Mouse (Mus musculus) granulocyte monocyte progenitor cell, adult 5-6 weeks (primary cell): ENCODE results near the gene Macrod2. TPM values are rescaled to one million over a fixed set of nuclear protein-coding genes. Genes with fewer than 3 reads are reported as not detected.
A peak's percentile ranks its signal among the peaks of the same experiment; 100 is the strongest.

Experiments used
- ATAC-seq: replicated peaks from 2 replicates; pipeline ENCODE4 v1.8.0; 2016; ENCODE audit warnings: mild to moderate bottlenecking, moderate TSS enrichment, inconsistent platforms; ENCODE audit not compliant: poor library complexity, severe bottlenecking
- total RNA-seq, 2 experiments: library from RNA; stranded (forward) in 1 of 2; stranded (reverse) in 1 of 2; fragments of 200-712, 200-1000 nt in 1 of 2; fragments of >200 nt in 1 of 2; fragmentation: Nextera tagmentation in 1 of 2; gene quantifications; 2 replicates each; pipeline ENCODE4 v1.2.3; 2014 to 2017

The Macrod2 gene
- total RNA-seq, 2 experiments from 2014 or later: 3.0 to 6.8 TPM

DNA sequence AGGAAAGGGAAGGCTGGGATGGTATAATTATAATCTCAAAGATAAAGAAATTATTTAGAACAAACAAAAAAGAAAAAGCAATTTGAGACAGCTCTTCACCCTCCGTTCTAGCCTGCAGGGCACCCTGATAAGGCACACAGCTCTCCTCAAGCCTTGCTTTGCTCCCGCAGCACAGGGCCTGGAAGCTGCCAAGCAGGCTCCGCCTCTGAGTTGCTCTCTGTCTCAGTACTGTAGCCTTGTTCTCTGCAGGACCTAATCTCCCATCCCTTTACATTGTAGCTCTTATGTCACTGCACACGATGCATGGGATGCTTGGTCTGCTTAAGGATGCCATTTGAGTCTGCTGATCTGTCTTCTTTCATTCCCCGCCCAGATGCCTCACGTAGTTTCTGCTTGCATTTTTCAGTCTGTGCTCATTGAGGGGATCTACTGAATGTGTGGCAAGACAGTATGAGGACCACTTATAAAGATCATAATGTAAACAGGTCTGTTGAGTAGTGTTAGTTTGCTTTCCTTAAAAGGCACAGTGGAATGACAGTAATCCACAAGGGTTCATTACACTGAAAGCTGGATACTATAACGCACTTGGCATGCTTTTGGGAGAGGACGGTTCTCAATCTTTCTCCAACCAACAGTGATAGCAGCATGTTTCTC, 380.5 kb downstream of the Macrod2 start:
- no peak for ATAC-seq

DNA sequence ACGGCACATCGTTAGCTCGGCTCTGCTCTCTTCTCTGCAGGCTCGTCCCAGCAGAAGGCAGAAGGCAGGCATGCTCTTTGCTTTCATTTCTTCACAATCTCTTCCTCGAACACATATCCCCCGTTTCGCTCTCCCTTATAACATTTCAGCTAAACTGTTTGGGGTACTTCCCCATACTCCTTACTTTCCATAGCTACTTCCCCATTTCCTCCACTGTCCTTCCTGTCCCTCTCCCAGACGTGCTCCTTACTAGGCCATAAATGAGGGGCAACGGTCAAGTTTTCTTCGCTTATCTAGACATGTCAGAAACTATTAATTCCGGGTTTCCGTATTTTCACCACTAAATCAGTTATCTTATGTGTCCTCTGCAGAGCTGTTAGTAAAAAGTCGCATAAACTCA, 383.1 kb downstream of the Macrod2 start:
- ATAC-seq: peak; percentile 98

DNA sequence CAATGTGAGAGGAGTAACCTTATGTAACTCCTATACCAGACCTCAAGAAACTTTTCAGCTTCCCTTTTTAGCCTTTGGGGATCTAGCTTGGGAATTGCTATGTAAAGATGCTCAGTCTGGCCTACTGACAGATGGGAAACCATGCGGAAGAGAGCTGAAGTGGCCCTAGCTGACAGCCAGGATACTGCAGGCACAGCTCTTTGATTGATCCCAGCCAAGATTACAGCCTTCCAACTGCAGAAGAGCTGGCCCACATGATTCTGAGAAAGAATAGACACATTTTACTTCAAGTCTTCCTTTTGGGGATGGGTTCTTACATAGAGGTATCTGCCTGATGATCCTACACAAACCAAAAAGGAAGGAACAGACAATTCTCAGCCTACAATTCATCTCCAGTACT, 387.9 kb downstream of the Macrod2 start:
- ATAC-seq: no peak

DNA sequence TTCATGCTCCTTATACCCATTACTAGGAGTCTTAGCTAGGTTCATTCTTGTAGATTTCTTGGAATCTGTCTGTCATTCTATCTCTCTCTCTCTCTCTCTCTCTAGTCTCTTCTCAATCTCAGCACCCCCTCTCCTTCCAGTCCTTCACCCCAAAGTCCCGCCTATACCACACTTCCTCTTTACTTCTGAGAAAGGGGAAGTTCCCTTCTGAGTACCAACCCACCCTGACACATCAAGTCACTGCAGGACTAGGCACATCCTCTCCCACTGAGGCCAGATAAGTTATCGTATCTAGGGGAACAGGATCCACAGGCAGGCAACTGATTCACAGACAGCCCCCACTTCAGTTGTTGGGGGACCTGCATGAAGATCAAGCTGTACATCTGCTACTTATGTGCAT, 389.5 kb downstream of the Macrod2 start:
- ATAC-seq: peak; percentile 98

DNA sequence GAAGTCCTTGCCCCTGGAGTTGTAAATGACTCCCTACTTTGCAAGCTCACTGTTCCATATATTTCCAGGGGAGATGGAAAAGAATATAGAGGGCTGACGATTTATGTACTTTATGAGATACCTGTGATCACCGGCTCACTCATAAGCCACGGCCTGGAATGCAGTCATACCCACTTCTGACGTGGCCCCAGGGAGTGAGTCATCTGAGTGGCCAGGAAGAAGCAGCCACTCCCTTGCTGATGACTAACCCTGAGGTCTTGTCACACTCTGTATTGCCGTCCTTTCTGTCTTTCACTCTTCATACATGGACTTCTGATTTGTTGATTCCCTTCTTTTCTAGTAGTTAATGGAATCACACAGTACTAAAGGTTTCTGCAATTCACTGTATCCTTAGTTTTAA, 395.3 kb downstream of the Macrod2 start:
- peak; percentile 72 for ATAC-seq

DNA sequence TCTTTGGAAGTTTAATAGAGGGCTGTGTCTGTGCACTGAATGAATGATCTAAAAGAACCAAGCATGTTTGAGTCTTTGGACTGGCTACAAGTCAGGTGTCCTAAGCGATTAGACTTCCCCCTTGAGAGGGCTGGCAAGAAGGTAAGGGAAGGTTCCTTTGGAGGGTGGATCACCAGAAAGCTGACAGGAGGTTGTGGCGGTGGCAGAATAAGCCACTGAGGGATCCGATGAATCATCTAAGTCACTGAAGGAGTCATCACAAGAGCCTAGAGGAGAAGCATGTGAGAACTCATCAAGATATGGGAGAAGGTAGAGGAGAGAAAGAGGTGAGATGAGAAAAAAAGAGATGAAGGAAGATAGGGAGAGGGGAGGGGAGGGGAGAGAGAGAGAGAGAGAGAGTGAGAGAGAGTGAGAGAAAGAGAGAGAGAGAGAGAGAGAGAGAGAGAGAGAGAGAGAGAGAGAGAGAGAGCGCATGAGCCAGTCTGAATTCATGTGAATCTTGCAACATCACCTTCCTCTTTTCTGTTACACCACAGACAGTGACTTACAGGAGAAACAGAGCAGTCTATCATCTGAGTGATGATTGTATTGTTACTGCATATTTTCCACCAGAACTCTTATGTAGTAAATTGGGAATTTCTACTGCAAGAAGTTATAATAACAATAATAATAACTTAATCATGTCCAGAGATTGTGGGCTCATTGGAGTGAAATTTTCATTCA, 398.9 kb downstream of the Macrod2 start:
- ATAC-seq: peak; percentile 94

DNA sequence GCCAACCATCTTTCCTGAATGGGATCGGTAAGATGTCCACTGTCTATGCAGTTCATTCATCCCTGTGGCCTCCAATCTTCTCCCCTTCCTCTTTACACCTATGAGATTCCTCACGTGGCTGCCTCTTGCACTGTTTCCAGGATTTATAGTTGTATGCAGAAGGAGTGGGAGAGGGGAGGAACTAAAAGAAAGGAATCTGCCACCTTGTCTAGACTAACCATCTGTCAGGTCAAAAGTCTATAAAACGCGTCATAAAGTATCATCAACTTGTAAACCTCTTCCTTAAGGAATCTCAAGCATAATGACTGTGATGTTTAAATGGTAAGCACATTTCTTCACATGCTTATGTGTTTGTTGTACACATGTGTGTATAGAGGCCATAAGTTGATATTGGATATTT, 416.6 kb downstream of the Macrod2 start:
- ATAC-seq: no peak

DNA sequence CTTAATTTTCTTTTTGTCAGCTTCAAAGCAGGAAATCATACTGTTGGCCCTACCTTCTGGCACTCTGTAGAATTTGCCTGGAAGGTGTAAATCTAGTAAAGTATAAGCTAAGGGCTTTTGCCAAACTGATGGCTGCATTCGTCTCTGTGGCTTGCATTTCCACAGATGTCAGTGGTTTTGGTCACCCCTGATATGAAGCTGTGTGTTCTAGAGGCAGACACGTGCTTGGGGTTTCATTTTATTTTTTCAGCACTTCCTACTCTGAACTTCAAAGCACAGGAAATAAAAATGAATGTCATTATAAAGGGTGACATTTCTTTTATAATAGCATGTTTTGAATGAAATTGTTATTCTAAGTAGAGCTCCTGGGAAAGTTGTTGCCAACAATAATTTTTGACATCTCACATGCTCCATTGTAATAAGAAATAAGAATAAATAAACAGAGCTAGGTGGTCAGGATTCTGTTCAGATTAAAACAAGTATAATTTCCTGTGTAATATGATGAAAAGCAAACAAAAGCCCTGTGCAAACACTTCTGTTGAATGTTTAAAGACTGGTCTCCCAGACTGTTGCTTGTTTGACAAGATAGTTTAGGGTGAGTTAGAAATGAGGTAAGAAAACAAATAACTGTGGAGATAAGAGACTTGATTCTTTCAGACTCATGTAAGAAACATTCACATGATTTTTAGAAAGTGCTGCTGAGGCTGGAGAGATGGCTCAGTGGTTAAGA, 424.4 kb downstream of the Macrod2 start:
- no peak for ATAC-seq

DNA sequence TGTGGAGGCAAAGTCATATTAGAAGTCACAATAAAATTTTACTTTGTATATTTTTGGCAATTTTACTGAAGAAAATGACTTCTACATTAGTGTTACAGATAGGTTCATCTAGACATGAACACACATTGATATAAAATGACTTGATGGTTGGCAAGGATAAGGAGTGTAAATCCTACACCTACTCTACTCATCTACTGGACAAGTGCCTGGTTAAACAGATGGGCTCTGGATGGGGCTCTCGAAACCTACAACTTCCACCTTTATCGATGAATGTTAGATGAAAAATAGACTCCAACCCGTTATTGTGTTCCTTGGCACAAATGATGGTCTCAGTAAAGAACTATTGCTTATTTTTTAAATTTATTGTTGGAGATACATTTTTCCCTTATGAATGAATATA, 427.3 kb downstream of the Macrod2 start:
- ATAC-seq: no peak

DNA sequence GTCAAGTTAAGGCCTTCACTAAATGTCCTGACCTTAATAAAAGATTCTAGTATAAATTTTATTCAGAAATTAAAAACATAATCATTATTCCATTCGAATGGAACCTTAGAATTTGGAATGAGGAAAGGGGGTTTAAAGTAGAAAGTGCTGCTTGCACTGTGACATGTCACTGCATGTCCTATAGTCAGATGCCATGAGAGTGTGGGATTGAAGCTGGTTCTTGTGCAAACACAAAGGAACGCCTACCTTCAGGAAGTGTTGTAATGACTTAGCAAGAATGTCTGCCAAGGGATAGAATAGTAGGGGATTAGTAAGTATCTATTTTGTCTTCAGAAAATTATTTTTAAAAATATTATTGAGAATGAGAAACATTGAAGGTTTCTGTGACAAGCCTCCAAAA, 431.1 kb downstream of the Macrod2 start:
- ATAC-seq: peak; percentile 83

DNA sequence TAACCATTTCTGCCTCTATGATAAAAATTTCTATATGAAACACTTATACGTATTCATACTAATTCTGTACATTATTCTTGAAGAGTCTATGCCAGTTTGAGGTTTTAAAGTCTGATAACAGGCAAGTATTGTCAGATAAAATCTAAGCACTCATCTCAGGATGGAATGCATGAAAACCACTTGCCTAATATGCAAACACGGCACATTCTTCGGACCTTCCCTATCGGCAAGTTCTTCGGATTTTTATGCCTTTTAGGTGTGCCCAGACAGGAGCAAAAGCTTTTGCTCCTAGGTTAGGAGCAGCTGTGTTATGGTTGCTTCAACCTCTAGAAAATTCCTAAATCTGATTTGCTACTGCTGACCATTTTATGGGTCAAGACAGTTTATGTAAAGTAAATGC, 433.8 kb downstream of the Macrod2 start:
- ATAC-seq: no peak

DNA sequence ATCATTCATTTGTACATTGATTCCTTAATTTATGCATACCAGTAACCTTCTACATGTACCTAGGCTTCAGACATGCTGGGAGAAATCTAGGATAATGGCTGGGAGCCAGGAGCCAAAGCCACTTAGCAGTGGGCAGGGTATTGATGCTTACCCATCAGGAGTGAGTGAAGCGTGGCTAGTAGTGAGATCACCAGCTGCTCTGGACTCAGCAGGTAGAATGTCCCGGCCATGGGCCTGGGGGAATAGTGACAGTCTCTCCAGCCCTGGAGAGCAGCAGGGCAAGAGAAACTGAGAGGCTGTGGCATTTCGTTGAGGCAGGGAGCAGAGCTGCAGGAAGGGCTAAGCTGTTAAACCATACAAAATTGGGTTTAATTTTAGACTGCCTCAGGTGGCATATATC, 435.0 kb downstream of the Macrod2 start:
- no peak for ATAC-seq

DNA sequence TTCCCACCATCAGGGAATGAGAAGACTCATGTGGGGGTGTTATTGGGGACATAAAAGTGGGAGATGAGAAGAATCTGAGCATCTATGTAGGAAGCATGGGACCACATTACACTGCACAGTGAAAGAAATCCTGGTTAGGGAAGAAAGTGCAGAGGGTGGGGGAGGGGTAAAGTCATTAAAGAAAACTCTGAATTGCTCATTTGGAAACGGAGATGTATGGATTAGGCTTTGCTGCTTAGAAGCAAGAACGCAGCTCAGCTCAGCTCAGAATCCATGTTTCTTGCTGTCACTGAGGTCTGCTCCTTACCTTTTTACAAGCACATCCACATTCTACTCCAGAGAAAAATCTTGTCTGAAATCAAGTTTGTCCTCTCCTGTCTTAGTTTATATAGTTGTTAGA, 444.3 kb downstream of the Macrod2 start:
- no peak for ATAC-seq

DNA sequence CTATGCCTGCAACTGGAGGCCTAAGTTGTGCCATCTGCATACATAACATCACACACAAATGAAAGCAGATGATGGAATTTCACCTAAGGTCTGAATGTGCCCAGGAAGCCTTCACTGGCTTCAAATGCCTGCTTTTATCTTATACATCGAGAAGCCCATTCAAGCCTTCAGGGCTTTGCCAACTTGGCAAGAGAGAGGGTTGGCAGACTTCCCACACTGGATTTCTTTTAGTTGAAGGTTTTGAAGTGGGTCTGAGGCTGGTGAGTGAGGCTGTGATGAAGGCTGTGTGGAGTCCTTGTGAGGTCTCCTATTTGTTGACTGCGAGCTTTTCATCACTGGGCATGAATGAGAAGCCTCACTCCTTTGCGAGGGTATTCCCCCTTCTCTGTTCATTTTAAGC, 444.8 kb downstream of the Macrod2 start:
- ATAC-seq: no peak

DNA sequence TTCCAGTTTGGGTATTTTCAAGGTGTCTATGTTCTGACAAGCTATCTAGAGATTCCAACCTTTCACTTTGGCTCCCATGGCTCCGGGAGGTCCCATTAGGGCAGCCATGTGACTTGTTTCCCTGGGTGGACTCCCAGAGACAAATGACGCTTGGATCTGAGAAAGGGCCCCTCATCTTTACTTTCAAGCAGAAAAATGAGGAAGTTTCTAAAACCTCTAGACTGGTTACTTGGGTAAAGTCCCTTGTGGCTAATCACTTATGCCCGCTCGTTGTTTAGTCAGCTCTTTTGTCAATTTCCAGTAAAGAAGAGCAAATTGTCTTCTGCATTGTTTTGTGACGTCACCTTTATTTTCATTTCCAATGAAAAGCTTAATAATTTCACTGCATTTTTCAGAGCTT, 448.9 kb downstream of the Macrod2 start:
- ATAC-seq: peak; percentile 76

DNA sequence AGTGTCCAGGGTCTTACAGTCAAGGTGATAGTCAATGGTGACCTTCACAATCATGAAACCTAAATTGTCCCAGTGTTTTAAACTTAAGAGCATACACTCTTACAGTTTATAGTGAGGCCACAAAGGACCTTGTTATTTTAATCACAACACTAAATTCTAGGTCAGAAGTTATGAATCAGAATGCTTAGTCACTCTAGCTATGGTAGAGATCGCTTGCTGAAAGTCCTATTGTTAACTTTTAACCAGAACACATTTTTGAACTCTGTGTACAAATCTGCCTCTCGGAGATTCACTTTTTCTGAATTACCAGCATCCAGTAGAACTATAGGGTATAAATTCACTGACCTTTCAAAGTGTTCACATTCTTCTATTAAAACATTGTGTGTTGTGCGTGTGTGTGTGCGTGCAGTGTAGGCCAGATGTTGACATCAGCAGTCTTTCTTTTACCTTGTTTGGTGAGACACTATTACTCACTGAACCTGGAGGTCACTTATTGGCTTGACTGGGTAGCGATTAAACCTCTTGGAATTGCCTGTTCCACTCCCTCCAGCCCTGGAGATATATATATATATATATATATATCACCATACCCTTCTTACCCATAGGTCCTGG, 452.8 kb downstream of the Macrod2 start:
- no peak for ATAC-seq

DNA sequence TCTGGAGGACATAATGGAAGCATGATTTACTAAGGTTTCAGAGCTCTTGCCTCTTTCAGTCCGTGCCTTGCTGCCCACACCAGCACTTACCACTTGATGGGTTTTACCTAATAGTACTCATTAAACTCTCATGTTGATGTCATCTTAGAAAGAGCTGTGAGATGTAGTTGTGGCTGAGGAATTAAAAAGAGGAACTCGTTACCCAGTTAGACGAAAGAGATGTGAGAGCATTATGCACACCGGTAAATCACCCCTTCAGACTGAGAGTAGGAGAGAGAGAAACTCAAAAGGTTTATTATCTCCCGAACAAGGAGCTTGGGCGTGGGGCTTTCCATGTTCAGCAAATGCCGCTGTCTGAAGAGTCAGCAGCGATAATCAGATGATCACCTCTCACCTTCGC, 458.4 kb downstream of the Macrod2 start:
- peak; percentile 30 for ATAC-seq

DNA sequence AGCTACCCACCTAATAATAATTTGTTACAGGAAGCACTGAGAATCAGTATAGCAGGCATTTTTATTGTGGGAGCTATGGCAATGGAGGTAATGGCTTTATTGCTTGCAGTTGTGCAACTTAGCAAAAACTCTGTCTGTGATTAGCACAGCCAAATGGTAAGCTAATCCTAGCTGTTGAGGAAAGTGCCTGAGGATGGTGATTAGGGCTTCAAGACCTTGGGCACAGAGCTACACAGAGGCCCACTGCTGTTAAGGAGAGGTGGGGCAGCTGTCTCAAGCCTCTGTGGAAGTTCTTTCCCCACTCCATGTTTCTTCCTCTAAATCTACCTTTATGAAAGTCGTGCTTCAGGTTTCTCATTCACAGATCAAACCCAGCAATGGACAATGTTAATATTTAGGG, 466.2 kb downstream of the Macrod2 start:
- ATAC-seq: no peak

DNA sequence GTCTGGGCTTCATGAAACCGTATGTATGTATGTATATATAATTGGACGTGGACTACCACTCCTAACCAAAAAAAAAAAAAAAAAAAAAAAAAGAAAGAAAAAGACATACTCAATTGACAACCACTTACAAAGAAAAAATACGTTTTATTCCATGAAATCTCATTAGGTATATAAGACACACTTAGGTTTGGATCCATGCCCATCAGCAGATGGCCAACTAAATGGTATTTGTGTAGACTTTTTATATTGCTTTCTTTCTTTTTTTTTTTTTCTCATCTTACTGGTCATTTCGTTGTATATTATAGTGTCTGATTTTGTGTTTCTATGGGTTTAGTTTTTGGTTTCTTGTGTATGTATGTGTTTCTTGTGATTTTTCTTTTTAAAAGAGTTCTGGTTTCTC, 467.6 kb downstream of the Macrod2 start:
- no peak for ATAC-seq

DNA sequence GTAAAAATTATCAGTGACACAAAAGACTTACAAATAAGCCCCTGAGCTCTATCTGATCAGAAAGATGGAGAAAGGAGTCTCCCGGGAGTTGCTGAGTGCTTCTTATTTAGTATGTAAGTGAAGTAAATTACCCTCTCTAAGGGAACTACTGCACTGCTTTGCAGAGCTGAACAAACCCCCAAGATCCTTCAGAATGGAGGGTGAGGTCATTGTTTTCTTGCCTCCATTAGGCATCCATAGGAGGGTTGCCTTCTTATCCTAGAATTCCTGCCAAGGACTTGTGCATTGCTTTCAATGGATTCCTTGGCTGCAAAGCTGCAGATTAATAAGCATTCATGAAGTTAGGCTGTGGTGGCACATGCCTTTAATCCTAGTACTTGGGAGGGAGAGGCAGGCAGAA, 470.5 kb downstream of the Macrod2 start:
- ATAC-seq: no peak

DNA sequence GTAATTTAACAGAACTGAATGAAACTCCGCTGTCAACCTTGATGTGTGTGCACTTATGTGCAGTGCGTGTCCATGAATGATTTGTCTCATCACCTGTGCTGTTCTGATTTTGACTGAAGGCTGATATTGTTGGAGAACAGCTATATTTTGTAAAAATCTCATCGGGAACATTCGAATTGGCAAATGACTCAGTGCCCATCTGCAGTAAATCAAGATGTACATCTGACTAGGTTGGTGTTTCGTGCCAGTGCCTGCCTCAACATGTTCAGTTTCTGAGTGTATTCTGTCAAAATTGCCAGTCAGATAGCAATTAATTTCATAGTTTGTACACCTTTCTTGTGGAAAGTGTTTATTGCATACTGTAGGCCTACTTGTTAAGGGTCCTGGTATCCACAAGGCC, 472.0 kb downstream of the Macrod2 start:
- ATAC-seq: no peak
